Mouse (Mus musculus): ENCODE measurements around the gene Fat3. TPM values are rescaled to one million over a fixed set of nuclear protein-coding genes. Genes with fewer than 3 reads are reported as not detected.

Fat3 gene
- 1 to 10 TPM; 4.2 TPM for total RNA-seq (2021)
- long read RNA-seq, experiment 1, result 0 reads
- long read RNA-seq, experiment 2, partial matches to known transcripts, result 0 of 1 reads
- long read RNA-seq, experiment 2, other reads (novel, unspliced or antisense), result 0 of 1 reads

DNA sequence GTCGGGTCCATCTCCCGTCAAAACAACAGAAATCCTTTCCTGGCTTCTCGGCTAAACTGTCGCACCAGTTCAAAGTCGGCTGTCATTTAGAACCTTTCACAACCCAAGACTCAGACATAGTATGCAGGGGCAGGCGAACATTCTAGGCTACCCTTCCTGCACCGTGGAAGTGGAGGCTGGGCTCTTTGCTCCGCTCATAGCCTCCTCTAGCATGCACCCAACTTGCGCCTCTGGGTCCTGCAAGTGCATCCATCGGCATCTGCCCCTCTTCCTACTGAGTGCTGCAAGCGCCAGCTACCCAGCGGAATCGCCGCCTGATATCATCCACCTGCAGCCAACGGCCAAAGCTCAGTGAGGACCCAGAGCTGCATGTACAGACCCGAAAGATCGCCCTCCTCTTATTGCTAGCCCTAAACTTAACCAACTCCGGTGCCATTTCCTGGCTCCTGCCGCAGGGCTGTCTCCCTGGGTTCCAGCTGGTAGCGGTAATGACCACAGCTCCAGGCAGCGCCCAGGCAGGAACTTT, at the start of gene Fat3:
Gene Fat3, minus strand, starts transcription at position 100 of the 526 bp plus-strand sequence.
- DNase-seq (ENCODE audit: low spot score in 2 of 2), result peak in 1 of 2 experiments; percentile 3

DNA sequence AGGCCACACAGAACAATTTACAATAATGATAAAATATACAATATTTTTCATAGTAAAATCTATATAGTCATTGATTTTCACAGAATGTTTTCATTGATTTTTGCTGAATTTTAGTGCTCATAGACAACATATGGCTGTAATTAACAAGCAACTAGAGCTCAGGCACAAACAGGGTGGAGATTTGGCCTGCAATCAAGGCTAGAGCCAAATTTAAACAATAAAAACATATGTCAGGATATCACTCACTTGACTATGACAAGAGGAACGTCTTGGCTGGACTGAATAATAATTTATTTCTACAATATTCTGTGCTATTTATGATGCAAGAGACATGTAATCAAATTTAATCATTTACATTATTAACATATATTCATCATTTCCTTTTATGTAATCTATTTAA, 31.8 kb upstream of the Fat3 start:
- no peak for DNase-seq (ENCODE audit: low spot score in 2 of 2)

DNA sequence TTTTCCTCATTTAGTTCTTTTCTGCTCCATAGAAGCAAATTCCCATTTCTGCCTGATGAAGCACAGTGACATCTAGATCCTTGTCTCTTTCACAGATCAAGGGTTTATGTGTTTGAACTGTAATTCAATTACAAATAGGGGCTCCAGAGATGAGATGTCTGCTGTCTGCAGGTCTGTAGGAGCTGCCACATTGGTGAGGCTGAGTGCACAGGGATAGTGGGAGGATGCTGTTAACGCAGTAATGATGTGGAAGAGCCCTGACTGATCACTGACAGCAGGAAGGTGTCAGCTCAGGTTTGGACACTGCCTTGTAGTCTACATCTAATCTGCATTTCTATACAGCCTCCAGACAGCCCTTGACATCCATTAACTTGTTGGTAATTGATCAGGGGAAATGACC, 16.5 kb upstream of the Fat3 start:
- DNase-seq (ENCODE audit: low spot score in 2 of 2), result no peak

DNA sequence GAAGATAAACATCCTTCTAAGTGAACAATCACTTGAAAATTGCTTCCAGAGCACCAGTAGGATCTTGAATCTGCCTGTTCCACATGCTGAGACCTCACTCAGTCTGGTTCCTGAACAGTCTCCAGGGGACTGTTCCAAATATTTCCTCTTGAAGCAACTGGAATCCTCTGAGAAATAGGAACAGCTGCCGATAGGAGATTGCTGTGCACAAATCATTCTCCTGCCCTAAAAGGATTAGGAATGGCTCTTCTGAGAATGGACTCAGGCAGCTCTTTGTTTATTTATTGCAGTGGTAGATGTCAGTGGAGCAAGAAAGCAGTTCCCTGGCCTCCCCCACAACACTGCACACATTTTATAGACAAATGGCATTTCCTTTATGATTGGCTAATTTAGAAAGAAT, 10.9 kb upstream of the Fat3 start:
- no peak for DNase-seq (ENCODE audit: low spot score in 2 of 2)

DNA sequence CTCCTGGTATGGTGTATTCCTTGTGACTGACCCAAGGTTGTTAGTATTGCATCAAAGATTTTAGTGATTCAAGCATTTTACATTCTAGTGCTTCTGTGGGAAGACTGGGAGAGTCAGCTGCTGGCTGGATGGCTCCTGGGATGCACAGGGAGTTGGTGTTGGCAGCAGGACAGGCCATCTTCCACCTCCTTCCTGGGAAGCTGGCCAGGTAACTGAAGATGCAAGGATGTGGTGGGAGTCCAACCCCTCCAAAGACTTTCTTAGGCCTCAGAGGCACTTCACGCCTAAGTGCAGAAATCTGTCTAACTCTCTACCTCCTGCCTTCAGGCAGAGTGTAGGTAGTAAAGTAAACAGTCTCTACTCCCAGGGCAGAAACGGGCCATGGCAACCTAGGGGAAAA, 2.7 kb upstream of the Fat3 start:
- no peak for DNase-seq (ENCODE audit: low spot score in 2 of 2)

DNA sequence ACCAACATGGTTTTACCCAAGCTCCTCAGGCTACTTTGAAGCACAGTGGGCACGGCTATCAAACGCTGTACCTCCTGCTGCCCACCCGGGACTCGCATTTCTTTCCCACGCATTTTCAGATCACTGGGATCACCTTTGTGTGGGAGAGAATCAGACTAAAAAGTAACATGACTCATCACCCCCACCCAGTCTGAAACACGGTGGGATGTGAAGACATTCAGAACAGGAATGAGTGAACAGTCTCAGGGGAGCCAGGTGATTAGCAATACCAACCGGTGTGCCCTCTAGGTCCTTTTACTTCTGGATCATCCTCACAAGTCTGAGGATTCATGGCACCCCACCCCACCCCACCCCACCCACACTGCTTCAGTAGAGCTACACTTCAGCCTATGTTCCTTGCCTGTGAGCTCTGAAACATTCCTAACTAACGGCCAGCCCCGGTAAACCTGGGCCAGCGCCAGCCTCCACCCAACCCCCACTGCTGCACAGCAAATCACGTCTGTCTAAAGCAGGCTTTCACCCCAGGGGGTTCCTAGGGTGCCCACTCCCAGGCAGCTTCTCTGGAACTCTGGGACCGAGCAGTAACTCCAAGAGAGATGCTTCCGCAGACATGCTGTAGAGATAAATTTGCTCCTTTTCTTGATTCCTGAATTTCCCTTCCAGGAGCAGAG, 1.7 kb upstream of the Fat3 start:
- DNase-seq (ENCODE audit: low spot score in 2 of 2), result no peak

DNA sequence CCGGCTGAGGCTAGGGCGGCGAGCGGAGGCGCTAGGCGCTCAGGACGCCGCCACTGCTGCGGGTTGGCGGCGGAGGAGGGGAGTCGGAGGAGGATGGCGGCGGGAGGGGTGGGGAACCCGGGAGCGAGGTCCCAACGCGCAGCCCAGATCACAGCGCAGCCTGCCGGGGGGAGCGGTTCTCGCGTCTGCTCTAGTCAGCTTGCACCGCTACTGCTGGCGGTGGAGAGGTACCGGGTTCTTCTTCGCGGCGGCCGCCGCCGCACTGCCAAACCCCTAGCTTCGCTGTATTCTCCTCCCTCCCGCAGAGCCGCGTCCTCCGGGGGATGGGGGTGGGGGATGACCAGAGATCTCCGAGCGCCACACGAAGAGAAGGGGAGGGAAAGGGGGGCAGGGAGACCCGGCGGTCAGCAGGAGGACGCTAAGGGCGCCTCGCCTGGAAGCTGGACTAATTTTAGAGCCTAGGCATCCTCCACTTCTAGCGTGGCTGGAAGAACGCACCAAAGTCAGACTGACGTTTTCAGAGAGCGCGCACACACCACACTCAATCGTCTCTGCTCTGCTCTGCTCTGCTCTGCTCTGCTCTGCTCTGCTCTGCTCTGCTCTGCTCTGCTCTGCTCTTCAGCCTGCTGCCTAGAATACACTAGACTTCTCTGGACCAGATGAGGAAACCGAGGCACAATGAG, 1.0 kb upstream of the Fat3 start:
- peak; percentile 12 to 19 for DNase-seq (ENCODE audit: low spot score in 2 of 2)

DNA sequence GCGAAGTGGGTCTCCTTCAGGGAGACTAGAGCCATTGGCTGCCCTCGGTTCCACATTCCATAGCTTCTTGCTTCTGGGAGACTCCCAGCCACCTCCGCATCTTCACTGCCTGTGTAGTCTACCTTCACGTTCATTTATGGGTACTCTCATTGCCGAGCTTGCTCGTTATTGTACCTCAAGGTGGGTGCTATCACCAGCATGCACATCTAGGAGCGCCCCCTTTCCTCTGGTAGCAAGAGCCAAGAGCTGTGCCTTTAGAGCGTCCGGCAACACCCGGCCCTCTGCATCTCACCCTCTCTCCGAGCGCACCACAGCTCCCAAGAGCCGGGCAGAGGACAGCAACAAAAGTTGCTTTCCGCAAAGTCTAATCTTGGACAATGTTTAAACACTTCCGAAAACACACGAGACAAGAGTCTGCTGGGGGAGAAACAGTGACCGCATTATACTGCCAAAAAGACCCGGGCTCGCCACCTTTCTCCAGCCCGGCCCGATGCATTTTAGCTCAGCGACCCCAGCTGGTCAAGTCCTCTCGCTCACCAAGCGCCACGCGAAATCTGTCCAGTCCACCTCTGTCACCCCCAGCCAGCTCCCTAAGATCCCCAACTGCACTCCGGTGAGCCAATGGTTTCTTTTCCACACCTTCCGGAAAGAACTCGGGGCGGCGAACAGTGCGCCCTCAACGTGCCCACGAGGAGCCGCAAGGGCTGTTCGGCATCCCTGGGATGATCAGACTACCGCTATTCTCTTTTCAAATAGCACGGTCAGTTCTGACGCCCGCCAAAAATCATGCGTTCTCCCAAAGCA, 501 bp downstream of the Fat3 start:
- peak; percentile 4 to 5 for DNase-seq (ENCODE audit: low spot score in 2 of 2)

DNA sequence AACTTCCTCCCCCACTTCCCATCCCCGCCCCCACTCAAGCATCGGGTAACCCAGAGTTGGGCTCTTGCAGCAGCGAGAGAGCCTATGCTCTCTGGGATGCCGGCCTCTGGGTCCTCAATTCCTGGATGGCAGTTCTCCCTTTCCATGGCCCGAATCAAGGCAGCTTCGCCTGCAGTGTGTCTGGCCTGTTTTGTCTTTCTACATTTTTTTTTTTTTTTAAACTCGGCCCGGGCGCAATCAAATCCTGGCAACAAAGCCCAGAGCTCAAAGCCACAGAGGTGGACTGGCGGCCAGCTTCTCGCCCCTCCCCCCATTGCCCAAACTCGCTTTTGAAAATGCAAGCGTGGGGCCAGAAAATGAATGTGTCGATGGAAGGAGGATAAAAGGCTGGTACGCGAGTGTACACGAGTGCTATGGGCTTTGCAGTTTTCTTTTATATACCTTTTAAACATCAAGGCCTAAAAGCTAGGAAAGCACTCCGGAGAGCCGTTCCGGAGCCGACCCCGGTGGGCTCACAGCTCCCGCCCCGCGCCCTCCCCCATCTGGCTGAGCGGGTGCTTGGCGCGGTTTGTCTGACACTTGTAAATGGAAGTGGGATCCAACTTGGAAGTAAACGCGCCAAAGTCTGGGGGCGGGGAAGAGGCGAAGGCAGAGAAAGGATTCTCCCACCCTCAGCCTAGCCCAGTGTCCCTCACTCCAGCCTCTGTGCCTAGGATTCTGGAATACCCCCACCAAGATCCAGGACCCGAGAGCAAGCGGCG, 1.3 kb downstream of the Fat3 start:
- peak; percentile 3 to 8 for DNase-seq (ENCODE audit: low spot score in 2 of 2)

DNA sequence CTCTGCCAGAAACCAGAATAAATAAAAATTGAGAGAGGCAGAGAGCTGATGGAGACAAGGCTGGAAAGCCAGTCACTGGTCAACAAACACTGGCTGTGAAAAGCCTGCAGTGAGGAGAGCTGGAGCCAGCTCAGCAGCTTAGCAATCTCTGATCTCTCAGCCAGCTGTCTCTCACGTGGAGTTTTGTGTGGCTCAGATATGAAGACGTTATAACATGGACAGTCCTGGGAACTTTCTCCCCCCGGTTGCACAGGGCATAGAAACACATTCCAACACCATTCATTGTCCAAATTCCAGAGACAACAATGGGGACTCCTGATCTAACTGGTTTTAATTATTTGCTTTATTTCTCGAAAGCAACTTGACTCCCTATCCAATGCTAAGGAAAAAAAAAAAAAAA, 2.2 kb downstream of the Fat3 start:
- DNase-seq (ENCODE audit: low spot score in 2 of 2), result no peak

DNA sequence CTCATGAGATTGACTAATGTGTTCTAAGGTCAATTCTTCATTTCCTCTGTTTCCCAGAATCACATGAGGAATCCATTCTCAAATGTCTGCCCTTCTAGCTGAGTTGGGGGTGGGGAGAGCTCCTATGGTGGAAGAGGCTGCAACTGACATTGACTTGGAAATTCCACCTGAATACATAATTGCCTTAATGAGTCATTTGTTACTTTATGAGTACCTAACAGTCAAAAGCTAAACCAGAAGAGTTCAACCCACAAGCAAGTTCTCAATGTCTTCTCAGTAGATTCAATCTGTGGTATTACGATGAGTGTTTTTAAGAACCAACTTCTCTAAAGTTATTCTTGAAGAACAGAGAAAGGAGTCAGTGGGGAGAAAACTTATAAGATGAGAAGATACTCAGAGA, 3.7 kb downstream of the Fat3 start:
- DNase-seq (ENCODE audit: low spot score in 2 of 2), result no peak

DNA sequence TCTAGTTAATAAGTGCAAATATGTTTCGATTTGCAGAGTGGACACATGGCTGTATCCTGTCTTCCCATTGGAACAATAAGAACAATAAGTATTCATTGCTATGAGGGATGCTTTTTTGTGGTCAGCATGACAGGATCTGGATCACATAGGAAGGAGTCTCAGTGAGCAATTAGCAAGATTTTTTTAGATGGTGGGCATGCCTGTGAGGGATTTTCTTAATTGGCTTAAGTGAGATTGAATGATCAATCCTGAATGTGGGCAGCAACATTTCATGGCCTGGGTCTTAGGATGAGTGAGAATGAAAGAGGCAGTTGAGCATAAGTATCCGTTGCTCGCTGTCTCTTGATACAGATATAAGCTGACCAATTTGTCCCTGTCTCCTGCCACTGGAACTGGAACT, 4.8 kb downstream of the Fat3 start:
- DNase-seq (ENCODE audit: low spot score in 2 of 2), result no peak

DNA sequence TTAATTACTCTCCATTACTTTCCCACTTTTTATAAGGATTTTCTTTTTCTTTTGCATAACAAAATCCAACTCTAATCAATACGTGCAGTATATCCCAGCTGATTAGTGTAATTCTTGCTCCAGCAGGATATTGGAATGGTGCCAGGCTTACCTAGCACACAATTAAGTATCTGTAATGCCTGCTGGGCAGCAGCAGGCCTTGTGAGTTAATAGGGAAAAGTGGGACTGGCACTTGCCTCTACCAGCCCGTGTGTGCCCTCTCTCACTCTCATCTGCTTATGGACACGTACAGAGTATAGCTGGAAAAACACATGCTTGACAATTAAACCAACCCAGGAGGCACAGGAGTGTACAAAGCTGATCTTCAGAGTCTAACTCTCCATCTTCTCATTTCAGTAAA, 11.4 kb downstream of the Fat3 start:
- no peak for DNase-seq (ENCODE audit: low spot score in 2 of 2)

DNA sequence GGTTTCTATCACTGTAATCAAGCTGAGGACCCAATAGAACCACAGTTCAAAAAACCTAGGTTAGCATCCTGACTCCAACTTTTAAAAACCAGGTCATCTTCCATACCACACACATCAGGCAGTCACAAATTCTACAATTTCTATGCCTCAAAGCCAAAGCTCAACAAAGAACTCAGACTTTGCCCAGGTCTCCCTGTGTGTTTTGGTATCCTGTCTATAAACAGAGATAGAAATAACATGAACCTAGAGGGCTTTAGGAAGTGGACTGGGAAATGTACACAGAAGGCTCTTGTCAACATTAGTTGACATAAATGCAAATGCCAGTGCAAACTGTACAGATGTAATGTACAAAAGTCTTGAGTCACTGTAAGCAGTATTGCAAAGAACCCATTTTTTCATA, 13.5 kb downstream of the Fat3 start:
- no peak for DNase-seq (ENCODE audit: low spot score in 2 of 2)

DNA sequence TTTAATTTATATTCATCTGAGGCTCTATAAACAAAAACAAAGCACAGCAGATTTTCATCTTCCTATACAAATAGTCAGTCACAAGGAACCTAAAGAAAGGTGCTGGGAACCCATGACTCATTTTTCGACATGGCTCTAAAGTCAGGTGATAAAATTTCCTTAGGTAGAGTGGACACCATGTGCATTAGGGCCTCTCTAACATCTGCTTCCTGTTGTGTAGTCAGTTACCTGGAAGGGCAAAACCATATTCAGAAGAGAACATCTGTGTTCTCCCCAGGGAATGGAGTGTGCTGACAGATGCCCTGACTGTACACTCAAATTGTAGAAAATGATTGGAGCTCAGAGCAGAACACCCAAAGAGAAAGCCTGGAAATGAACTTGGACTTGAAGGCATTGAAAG, 14.9 kb downstream of the Fat3 start:
- DNase-seq (ENCODE audit: low spot score in 2 of 2), result no peak

DNA sequence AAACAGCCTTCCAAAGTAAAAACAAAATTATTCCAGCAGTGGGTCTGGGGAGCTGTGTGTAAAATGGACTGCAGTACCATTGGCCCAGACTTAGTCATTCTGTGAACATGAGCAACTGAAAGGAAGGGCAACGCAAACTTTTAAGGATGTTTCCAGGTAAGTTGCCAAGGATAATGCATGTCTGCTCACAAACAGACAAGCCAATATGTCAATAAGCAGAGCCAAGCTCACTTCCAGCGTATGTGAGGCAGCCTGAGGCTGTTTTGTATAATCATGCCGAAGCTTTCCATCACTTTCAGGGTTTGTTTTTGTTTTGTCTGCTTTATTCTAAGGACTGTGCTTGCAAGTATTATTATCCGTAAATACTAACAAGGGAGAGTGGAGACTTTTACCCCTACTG, 15.9 kb downstream of the Fat3 start:
- DNase-seq (ENCODE audit: low spot score in 2 of 2), result no peak

DNA sequence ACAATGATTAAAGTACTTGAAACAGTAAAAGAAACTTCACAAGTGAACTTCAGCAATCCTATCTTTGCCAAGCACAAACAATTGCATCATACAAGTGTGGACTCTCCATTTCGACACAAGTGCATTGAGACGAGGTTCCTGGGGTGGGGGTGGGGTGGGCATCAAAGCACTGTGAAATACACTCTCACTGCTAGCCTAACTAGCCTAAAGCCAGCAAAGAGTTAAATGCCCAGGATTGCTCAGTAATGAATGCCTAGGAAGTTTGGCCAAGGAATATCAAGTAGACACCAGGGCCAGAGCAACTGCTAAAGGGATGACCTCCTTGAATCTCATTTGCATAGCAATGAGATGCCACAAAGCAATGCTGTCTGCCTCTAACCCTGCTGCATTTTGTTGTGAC, 16.3 kb downstream of the Fat3 start:
- no peak for DNase-seq (ENCODE audit: low spot score in 2 of 2)

DNA sequence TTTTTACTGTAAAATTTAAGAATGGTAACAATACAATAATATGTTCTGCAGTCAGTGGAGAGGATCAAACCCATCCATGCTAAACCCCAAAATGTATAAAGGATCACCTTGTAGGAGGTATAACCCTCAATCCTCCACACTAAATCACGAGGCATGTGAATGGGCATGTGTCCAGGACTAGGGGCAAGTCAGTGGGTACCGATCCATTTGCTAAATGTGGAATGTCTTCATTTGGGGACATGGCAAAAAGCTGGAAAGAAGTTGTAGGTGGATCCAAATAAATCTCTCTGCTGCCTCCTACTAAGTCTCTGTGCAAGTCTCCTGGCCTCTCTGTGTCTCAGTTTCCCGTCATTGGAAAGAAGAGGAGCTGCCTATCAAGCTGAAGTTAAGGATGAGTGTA, 39.6 kb downstream of the Fat3 start:
- DNase-seq (ENCODE audit: low spot score in 2 of 2), result no peak

DNA sequence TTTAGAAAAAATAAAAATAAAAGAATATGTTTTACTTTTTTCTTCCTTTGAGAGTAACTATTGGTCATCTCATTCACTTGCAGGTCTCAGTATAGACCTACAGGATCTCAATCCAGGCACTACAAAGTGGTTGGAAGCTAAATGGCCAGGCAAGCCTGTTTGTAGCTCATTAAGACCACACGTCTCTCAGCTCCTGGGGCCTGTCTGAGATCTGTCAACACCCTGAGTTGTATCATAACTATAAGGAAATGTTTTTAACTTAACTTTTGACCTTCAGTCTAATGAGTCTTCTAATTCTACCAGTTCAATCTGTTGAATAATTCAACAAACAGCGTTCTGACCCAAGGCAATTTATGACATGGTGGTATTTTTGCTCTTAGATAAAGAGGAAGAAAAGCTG, 40.5 kb downstream of the Fat3 start:
- no peak for DNase-seq (ENCODE audit: low spot score in 2 of 2)

DNA sequence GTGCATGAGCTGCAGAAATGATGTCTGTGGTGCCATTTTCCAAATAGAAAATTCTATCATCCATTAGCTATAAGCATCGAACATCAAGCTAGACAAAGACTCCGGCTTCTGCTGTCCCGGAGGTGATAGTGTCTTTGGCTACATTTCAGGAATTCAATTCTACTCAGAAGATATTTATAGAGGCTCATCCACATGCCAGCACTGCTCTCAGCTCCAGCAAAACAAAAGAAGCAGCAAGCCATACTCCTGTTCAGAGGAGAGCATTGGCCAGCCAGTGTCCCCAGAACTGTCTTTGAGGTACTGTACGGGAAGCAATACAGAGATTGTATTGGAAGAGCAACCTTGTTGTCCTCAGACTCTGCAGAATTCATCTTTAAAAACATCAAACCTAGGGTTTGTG, 59.2 kb downstream of the Fat3 start:
- no peak for DNase-seq (ENCODE audit: low spot score in 2 of 2)

DNA sequence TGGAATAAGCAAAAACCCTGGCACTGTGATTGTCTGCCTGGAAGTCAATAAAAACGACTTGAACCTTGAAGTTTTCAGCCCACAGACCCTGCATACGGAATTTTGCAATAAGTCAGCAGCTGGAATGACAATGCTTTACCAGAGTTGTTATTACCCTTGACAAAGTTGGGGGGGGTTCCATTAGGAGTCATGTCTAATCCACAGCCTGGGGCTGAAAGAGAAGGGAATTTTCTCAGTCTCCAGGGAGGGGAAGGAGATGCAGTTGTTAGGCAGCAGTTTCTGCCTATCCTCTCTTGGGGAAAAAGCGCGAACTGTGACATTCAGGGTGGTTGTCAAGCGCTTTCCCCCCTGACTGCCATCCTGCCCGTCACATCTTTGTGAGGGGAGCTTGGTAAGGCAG, 60.4 kb downstream of the Fat3 start:
- no peak for DNase-seq (ENCODE audit: low spot score in 2 of 2)

All from adrenal gland, postnatal 4 days (tissue).